Mouse (Mus musculus) central nervous system, embryonic 14 days (tissue): ENCODE measurements around the gene Olah. TPM values are rescaled to one million over a fixed set of nuclear protein-coding genes. Genes with fewer than 3 reads are reported as not detected.

Experiments
- polyA plus RNA-seq: library from polyadenylated mRNA; depleted of rRNA; stranded (reverse); fragments of >200 nt; gene quantifications from 2 replicates; pipeline ENCODE4 v1.2.3, GENCODE M21; 2012; rRNA removed

Gene Olah
- polyA plus RNA-seq: 0.05 TPM in 1 of 2 replicates, not detected in the other

DNA sequence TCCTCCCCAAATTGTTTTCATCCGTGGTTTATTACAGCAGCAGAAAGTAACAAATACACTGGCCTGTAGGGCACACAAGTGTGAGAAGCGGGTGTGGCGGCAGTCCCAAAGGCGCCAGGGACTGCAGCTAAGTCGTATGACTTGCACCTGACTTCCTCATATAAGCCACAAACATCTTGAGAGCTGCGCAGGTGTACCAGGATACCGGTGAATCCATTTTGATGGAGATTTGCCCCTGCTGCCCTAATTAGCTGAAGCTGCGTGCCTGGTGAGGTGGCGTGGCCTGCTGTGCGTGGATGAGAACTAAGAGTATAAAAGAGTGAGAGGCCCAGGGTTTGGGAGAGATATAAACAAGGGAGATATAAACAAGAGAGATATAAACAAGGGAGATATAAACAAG is at the start of gene Olah:
Gene Olah (minus strand): TSS at position 101 of the 400 bp plus-strand sequence.

DNA sequence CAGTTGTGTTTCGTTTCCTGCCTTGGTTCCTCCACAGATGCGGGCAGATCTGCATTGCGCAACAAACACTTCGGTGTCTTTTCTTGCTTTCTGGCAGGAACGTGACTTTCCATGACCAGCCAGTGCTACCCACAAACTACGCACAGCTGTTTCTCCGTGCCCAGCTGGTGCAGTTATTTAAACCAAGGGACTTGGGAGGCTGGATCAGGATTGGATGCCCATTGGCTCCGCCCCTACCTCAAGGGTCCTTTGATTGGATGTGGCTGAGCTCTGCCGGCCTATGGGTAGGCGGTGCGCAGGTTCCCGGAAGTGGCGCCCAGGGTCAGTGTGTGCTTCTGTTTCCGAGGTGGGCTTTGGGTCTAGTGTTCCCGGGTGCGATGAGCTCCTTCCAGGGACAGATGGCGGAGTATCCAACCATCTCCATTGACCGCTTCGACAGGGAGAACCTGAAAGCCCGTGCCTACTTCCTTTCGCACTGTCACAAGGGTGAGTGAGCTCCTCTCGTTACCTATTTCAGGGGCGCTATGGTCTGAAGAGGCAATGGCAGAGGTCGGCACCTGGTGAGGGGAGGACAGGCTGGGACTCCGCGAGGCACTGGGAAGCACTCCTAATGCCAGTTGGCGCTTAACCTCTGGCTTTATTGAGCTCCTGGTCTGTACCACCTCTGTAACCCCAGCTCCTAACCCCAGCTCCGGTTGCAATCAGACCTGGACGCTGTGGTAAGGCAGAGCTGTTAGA is 27.0 kb upstream of the Olah start, which contains the start of gene Dclre1c:
Gene Dclre1c (plus strand): TSS at position 291 of the 738 bp plus-strand sequence.

DNA sequence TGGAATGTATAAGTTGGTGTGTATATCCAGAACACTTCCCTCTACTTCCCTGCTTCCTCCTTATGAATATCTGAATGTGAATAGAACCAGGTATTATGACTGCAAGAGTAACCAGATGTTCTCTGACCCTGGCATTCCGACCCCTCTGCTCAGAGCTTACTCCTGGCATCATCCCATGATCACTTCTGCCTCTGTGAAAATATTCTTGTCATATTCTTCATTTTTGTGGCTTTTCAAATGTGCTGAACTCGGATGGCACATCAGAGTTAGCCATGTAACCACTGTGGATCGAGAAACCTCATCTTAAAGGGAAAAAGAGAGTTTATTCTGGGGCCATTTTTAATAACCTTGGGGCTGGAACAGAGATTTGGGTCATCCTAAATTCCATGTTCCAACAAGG is 25.5 kb upstream of the Olah start, which contains the start of gene Meig1:
Gene Meig1 (minus strand): TSS at position 101 of the 400 bp plus-strand sequence.

DNA sequence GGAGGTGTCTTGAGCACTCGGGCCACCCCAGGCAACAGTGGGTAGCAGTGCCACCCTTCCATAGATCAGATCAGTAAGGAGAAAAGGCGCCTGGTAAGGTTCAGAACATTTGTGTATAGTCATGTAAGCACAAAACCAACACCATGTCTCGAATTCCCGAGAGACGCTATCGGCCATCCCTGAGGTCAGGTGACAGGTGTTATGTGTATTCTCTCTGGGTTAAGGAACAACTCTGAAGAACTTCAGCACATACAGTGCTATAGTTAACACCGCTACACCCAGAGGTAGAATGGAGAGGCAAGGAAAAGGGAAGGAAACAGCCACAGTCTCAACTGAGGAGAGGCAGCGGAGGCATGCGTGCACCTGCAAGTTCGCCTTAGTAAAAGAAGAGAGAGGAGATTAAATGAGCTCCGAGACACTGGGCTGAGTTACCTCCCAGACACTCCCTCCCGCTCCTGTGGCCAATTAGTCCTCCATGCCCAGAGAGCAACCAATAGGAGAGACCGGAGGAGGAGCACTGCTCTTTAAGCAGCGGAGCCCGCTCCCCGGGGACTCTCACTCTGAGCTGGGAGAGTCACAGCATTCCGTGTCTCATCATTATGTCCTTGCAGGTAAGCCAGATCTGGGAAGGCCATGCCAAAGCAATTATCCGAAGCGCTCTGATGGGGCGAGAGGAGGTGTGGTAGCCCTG is 61.3 kb downstream of the Olah start, which contains the start of gene Acbd7:
Gene Acbd7 (plus strand): TSS at position 558 of the 691 bp plus-strand sequence.

DNA sequence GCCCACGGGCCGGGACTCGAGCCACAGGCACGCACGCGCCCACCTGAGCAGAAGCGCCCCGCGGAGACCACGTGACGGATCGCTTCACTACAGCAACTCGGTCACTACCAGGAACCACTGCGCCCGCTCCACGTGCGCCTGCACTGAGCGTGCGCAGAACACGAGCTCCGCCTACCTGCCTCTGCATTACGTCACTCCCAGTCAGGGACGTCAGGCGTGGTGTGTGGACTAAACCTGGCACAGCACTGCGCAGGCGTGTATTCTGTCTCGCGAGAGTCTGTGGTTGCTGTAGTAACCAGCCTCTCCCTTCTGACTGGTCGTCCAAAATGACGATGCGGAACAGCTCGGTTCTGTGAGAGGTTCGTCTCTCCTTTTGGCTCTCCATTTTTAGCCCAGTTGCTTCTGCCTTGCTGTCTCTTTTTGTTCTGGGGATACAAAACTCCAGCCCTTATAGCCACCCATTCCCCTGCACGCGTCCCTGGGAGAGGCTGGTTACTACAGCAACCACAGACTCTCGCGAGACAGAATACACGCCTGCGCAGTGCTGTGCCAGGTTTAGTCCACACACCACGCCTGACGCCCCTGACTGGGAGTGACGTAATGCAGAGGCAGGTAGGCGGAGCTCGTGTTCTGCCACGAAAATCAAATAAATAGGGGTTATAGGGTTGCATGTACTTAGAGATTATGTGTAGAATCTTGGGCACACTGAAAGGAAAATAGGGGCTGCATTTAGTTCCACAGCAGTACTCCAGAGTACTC is 64.3 kb downstream of the Olah start, which contains the start of gene Rpp38:
Gene Rpp38 (minus strand): TSS at position 160 of the 759 bp plus-strand sequence.

Other genes starting within 250 kb of the Olah start
- 31.2 and 34.4 TPM in 2 replicates for gene Nmt2, start 113.0 kb downstream of the Olah start, polyA plus RNA-seq
- gene Rpp38, start 64.6 kb downstream of the Olah start, polyA plus RNA-seq: 12.8 and 14.3 TPM in 2 replicates
- gene Acbd7, start 61.0 kb downstream of the Olah start, polyA plus RNA-seq: 1.3 and 1.4 TPM in 2 replicates
- gene Meig1, start 25.4 kb upstream of the Olah start, polyA plus RNA-seq: 1.4 and 1.6 TPM in 2 replicates
- 13.7 and 15.2 TPM in 2 replicates for gene Dclre1c, start 26.9 kb upstream of the Olah start, polyA plus RNA-seq
- 9.2 and 12.3 TPM in 2 replicates for gene Suv39h2, start 77.8 kb upstream of the Olah start, polyA plus RNA-seq
- 6.8 and 7.7 TPM in 2 replicates for gene Gm45902, start 115.6 kb upstream of the Olah start, polyA plus RNA-seq
- gene Hspa14, start 115.6 kb upstream of the Olah start, polyA plus RNA-seq: 73.5 and 79.9 TPM in 2 replicates
- gene Cdnf, start 115.8 kb upstream of the Olah start, polyA plus RNA-seq: 0.32 and 0.44 TPM in 2 replicates
- gene Fam107b, start 173.3 kb upstream of the Olah start, polyA plus RNA-seq: 30.2 and 38.9 TPM in 2 replicates